Mouse (Mus musculus) kidney, adult 2 months (tissue): ENCODE measurements around the gene Rars2.

Source experiments
- CTCF ChIP-seq: fragments of 200-500 bp; conservative IDR thresholded peaks from 2 replicates; pipeline ENCODE4 v1.5.1; 2011; ENCODE audit warnings: low read depth, mild to moderate bottlenecking, control low read depth, low read length, moderate library complexity, mixed read lengths; ENCODE audit not compliant: insufficient read depth, insufficient read length
- POLR2A ChIP-seq: fragments of 200-500 bp; IDR thresholded peaks from one replicate; pipeline ENCODE4 v1.6.1; 2011; ENCODE audit warnings: low read depth, low read length, control low read depth

GRCm38 (mm10) chr4:34603123-34603522 lies 11.6 kb upstream of the Rars2 start:
- TF ChIP-seq POLR2A, result no peak
- no peak for TF ChIP-seq CTCF
